Mouse (Mus musculus) liver, adult 2 months (tissue): ENCODE measurements at regions not wholly inside any gene's neighbourhood (a gene's known extent, or its start where the extent isn't known, plus 50 kb on each side); places are given as distances from the start of the nearest gene placed in this dataset.

Source experiments
- CTCF ChIP-seq: fragments of 200-500 bp; IDR thresholded peaks from 2 replicates; pipeline ENCODE4 v1.5.1; 2011; ENCODE audit warnings: low read depth, low read length, control low read depth
- POLR2A ChIP-seq: fragments of 200-500 bp; IDR thresholded peaks from 2 replicates; pipeline ENCODE4 v1.6.1; 2011; ENCODE audit warnings: low read length, control low read depth; ENCODE audit not compliant: insufficient read depth; ENCODE audit errors: extremely low read depth

DNA sequence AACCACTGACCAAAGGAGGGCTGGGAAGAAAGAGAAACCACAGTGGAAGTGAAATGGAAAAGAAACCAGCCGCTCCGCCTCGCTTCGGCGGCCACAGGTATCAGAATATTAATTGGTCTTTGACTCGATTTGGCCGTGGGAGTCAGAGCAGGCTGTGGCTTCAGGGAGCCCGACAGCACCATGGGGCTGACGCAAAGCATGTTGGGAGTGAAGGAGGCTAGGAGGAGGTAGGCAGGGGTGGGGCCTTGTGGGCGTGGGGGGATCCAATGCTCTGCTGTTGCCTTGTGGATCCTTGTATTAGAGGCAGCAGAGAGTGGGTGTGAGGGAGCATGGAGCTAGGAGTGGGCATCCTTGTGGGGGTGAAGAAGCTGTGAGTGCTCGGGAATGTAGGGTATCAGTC is 69.0 kb upstream of the Runx3 start:
- TF ChIP-seq POLR2A: no peak
- no peak for TF ChIP-seq CTCF
